In the genomic region with DNA sequence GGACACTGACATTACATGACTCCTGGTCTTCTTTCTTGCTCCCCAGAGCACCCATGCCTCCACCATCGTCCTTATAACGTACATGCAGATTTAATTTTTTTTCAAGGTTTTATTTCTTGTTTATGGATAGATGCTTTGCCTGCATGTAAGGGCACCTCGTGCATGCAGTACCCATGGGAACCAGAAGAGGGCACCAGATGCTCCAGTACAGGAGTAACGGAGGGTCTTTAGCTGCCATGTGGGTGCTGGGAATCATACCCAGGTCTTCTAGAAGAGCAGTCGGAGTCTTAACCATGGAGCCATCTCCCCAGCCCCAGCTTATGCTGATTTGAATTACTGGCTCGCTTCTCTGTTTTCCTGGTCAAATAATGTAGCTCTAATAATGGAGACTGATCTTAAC, we compare ENCODE assay signal across 16 mouse cellular contexts. TPM values are rescaled to one million over a fixed set of nuclear protein-coding genes. Genes with fewer than 3 reads are reported as not detected.
DNase-seq lines count a peak whose midpoint lies in the region; ATAC-seq and TF ChIP-seq lines count a peak whose summit lies in the region.
"Had no signal": no experiment of that assay in that cellular context is flagged by ENCODE, and none has a peak within 500 bp of the region (broad histone marks: within the 10 kb centered on the region; RNA-seq: fewer than 3 reads in every experiment).

No protein-coding gene starts in this region.

- H3K9ac ChIP-seq in intestine, postnatal 0 days (ENCODE audit: low read depth, low read length) = no peak overlapping the region
- no peak overlapping the region for H3K9ac ChIP-seq in intestine, embryonic 16.5 days (ENCODE audit: low read depth, low read length)
- H3K9ac ChIP-seq in forebrain, embryonic 11.5 days (ENCODE audit: low read length) = no peak overlapping the region
- H3K9ac ChIP-seq: embryonic facial prominence, embryonic 13.5 days; forebrain, embryonic 15.5 days had no signal

- no peak overlapping the region for H3K4me2 ChIP-seq in intestine, postnatal 0 days (replicated peaks; ENCODE audit: low read depth)
- H3K4me2 ChIP-seq in intestine, embryonic 16.5 days (ENCODE audit: low read depth, low read length) = no peak overlapping the region
- no peak overlapping the region for H3K4me2 ChIP-seq in forebrain, embryonic 11.5 days (ENCODE audit: low read depth, low read length, severe bottlenecking)
- H3K4me2 ChIP-seq: embryonic facial prominence, embryonic 13.5 days; forebrain, embryonic 15.5 days; liver, embryonic 13.5 days had no signal

- peak; percentile 40 for DNase-seq in thymus, postnatal 14 days
- no peak for DNase-seq in thymus, postnatal 36 days
- DNase-seq in brain, embryonic 14.5 days (ENCODE audit: low read depth) = no peak
- peak; percentile 38 for DNase-seq in testis, postnatal 14 days (ENCODE audit: low spot score)
- DNase-seq in frontal cortex, postnatal 25 days (ENCODE audit: low spot score in 2 of 2) = no peak
- no peak for DNase-seq in forebrain, embryonic 11.5 days (ENCODE audit: low spot score)
- DNase-seq: adrenal gland, postnatal 14 days; cerebellum, adult 9-10 months; layer of hippocampus, postnatal 36 days; liver, embryonic 13.5 days; thymus, postnatal 25 days had no signal

- no peaks in the 10 kb centered on the region for H3K4me1 ChIP-seq in intestine, postnatal 0 days (replicated peaks; ENCODE audit: control insufficient read depth, insufficient read depth, low read length)
- H3K4me1 ChIP-seq in intestine, embryonic 16.5 days (ENCODE audit: control insufficient read depth, insufficient read depth, low read length) = no peaks in the 10 kb centered on the region
- no peaks in the 10 kb centered on the region for H3K4me1 ChIP-seq in forebrain, embryonic 11.5 days (replicated peaks; ENCODE audit: control insufficient read depth, insufficient read depth, low read length)
- H3K4me1 ChIP-seq: forebrain, embryonic 15.5 days had no signal

- 96% methylated on average over 6 of the region's 6 CpGs for WGBS in intestine, postnatal 0 days
- WGBS in intestine, embryonic 16.5 days = 96% methylated on average over 6 of the region's 6 CpGs
- 94% methylated on average over 6 of the region's 6 CpGs for WGBS in forebrain, embryonic 11.5 days

- peak; percentile 57 for TF ChIP-seq CTCF in intestine, postnatal 0 days (IDR thresholded peaks at IDR 0.05; ENCODE audit: low read depth)
- TF ChIP-seq CTCF in brain, embryonic 14.5 days (IDR thresholded peaks at IDR 0.05; ENCODE audit: borderline replicate concordance, extremely low read depth, insufficient read depth, insufficient read length) = peak; percentile 47; the same call in 1 of the 2 replicates

- H3K36me3 ChIP-seq in intestine, postnatal 0 days (ENCODE audit: control insufficient read depth, insufficient read depth) = no peaks in the 10 kb centered on the region
- H3K36me3 ChIP-seq in intestine, embryonic 16.5 days (ENCODE audit: control insufficient read depth, insufficient read depth, low read length) = no peaks in the 10 kb centered on the region
- H3K36me3 ChIP-seq in forebrain, embryonic 11.5 days (ENCODE audit: control insufficient read depth, insufficient read depth, low read length) = no peaks in the 10 kb centered on the region
- H3K36me3 ChIP-seq: embryonic facial prominence, embryonic 13.5 days; forebrain, embryonic 15.5 days; liver, embryonic 13.5 days had no signal

- no peak overlapping the region for H3K4me3 ChIP-seq in intestine, postnatal 0 days (ENCODE audit: low read depth, low read length)
- H3K4me3 ChIP-seq in intestine, embryonic 16.5 days (ENCODE audit: low read length) = no peak overlapping the region
- no peak overlapping the region for H3K4me3 ChIP-seq in forebrain, embryonic 11.5 days (ENCODE audit: low read depth, low read length)
- H3K4me3 ChIP-seq: embryonic facial prominence, embryonic 13.5 days; forebrain, embryonic 15.5 days; liver, embryonic 13.5 days had no signal

- no peaks in the 10 kb centered on the region for H3K9me3 ChIP-seq in intestine, postnatal 0 days (ENCODE audit: control insufficient read depth)
- peaks cover 3% of the 10 kb centered on the region; the same call in 1 of the 2 replicates for H3K9me3 ChIP-seq in intestine, embryonic 16.5 days (ENCODE audit: control insufficient read depth, low read length)
- H3K9me3 ChIP-seq in forebrain, embryonic 11.5 days (ENCODE audit: control insufficient read depth, low read length) = peaks cover 3% of the 10 kb centered on the region; the same call in 1 of the 2 replicates
- H3K9me3 ChIP-seq: forebrain, embryonic 15.5 days had no signal

- H3K27ac ChIP-seq in intestine, postnatal 0 days (ENCODE audit: low read depth, low read length) = no peak overlapping the region
- H3K27ac ChIP-seq in intestine, embryonic 16.5 days (ENCODE audit: low read length) = no peak overlapping the region
- H3K27ac ChIP-seq in forebrain, embryonic 11.5 days (ENCODE audit: low read depth, low read length) = no peak overlapping the region
- H3K27ac ChIP-seq: embryonic facial prominence, embryonic 13.5 days; forebrain, embryonic 15.5 days had no signal

- H3K27me3 ChIP-seq in intestine, postnatal 0 days (replicated peaks; ENCODE audit: control insufficient read depth, insufficient read depth, low read length) = no peaks in the 10 kb centered on the region
- H3K27me3 ChIP-seq in intestine, embryonic 16.5 days (replicated peaks; ENCODE audit: control insufficient read depth, insufficient read depth, low read length) = no peaks in the 10 kb centered on the region
- H3K27me3 ChIP-seq in forebrain, embryonic 11.5 days (ENCODE audit: control insufficient read depth, insufficient read depth, low read length) = no peaks in the 10 kb centered on the region
- H3K27me3 ChIP-seq: embryonic facial prominence, embryonic 13.5 days; forebrain, embryonic 15.5 days; liver, embryonic 13.5 days had no signal

- TF ChIP-seq POLR2A in brain, embryonic 14.5 days (IDR thresholded peaks at IDR 0.05; ENCODE audit: borderline replicate concordance, extremely low read depth, insufficient read depth, insufficient read length, poor library complexity, severe bottlenecking) = no peak

- ATAC-seq in intestine, postnatal 0 days = no peak
- no peak for ATAC-seq in intestine, embryonic 16.5 days
- no peak for ATAC-seq in forebrain, embryonic 11.5 days (replicated peaks; ENCODE audit: low FRiP score)
- ATAC-seq: forebrain, embryonic 15.5 days had no signal

RNA-seq across cellular contexts. Expression of gene Katnal1, which starts 13.2 kb away (rescaled TPM):
- polyA plus RNA-seq in intestine, postnatal 0 days (2015; fragmentation: Nextera tagmentation; extraction: Ambion mirVana) = 2.7 and 2.9 TPM in 2 replicates
- polyA plus RNA-seq in intestine, embryonic 16.5 days (2015; fragmentation: Nextera tagmentation; extraction: Ambion mirVana) = 6.4 and 6.9 TPM in 2 replicates
- 21.4 and 27.0 TPM in 2 replicates for polyA plus RNA-seq in brain, embryonic 14.5 days (2012; rRNA removed)
- polyA plus RNA-seq in forebrain, embryonic 11.5 days (2014; fragmentation: Nextera tagmentation; extraction: Ambion mirVana) = 34.0 and 37.0 TPM in 2 replicates

RNA-seq across cellular contexts. Expression of gene Gm42791, which starts 52.6 kb away (rescaled TPM):
- not detected in 2 replicates for polyA plus RNA-seq in intestine, postnatal 0 days (2015; fragmentation: Nextera tagmentation; extraction: Ambion mirVana)
- polyA plus RNA-seq in intestine, embryonic 16.5 days (2015; fragmentation: Nextera tagmentation; extraction: Ambion mirVana) = 0.80 and 1.0 TPM in 2 replicates
- polyA plus RNA-seq in brain, embryonic 14.5 days (2012; rRNA removed) = not detected in 2 replicates
- polyA plus RNA-seq in forebrain, embryonic 11.5 days (2014; fragmentation: Nextera tagmentation; extraction: Ambion mirVana) = 4.6 TPM in 1 of 2 replicates, not detected in the other
- polyA plus RNA-seq: midbrain, embryonic 14.5 days had no signal

Comparison
In these comparisons a context has a peak if more than half of its experiments do, and no peak if none do; other contexts are left out.
1. DNase-seq: peak in thymus, postnatal 14 days (single experiment) and testis, postnatal 14 days (single experiment); none in thymus, postnatal 36 days (0 of 2), brain, embryonic 14.5 days (single experiment), frontal cortex, postnatal 25 days (0 of 2) and forebrain, embryonic 11.5 days (single experiment).